Mouse (Mus musculus) ES-Bruce4 (cell line): ENCODE results near the gene Vmn1r177. TPM values are rescaled to one million over a fixed set of nuclear protein-coding genes. Genes with fewer than 3 reads are reported as not detected.
"Not testable (repeated sequence)": the region's sequence is repeated elsewhere in the genome, so short reads cannot be mapped to it uniquely, and the experiment has no call there.

Experiments
- H3K27ac ChIP-seq: 2 replicates; pipeline ENCODE4 v1.5.1; 2012; ENCODE audit warnings: low read length, inconsistent platforms; ENCODE audit not compliant: insufficient read depth
- H3K27me3 ChIP-seq: 2 replicates; pipeline ENCODE4 v1.6.1; 2012; ENCODE audit warnings: mild to moderate bottlenecking, low read length, inconsistent platforms; ENCODE audit not compliant: control insufficient read depth, poor library complexity, insufficient read depth, severe bottlenecking
- H3K36me3 ChIP-seq: 2 replicates; pipeline ENCODE4 v1.6.1; 2012; ENCODE audit warnings: inconsistent platforms, mild to moderate bottlenecking, low read length, moderate library complexity; ENCODE audit not compliant: control insufficient read depth, poor library complexity, insufficient read depth, severe bottlenecking
- H3K4me1 ChIP-seq: one replicate; pipeline ENCODE4 v1.8.1; 2011; ENCODE audit warnings: low read length; ENCODE audit not compliant: control insufficient read depth, insufficient read depth
- H3K4me3 ChIP-seq: 2 replicates; pipeline ENCODE4 v1.5.1; 2011; ENCODE audit warnings: low read depth, mild to moderate bottlenecking, low read length
- H3K9ac ChIP-seq: 2 replicates; pipeline ENCODE4 v1.6.1; 2012; ENCODE audit warnings: low read depth, mild to moderate bottlenecking, inconsistent platforms; ENCODE audit not compliant: poor library complexity, severe bottlenecking
- H3K9me3 ChIP-seq: replicated peaks from 2 replicates; pipeline ENCODE4 v1.6.1; 2012; ENCODE audit warnings: mild to moderate bottlenecking, low read length, inconsistent platforms; ENCODE audit not compliant: control insufficient read depth, poor library complexity, insufficient read depth, severe bottlenecking
- CTCF ChIP-seq: IDR thresholded peaks from one replicate; pipeline ENCODE4 v1.8.1; 2011; ENCODE audit warnings: low read depth, low read length
- EP300 ChIP-seq: IDR thresholded peaks from 2 replicates; pipeline ENCODE4 v1.6.1; 2011; ENCODE audit warnings: low read depth, low read length; ENCODE audit not compliant: insufficient read depth
- POLR2A ChIP-seq: IDR thresholded peaks from one replicate; pipeline ENCODE4 v1.8.1; 2011; ENCODE audit warnings: low read length; ENCODE audit not compliant: insufficient read depth
- polyA plus RNA-seq: library from polyadenylated mRNA; stranded (reverse); fragments of >200 nt; gene quantifications from 2 replicates; pipeline ENCODE4 v1.2.4, GENCODE M21; 2011; ENCODE audit warnings: low read depth; ENCODE audit not compliant: missing spikeins, insufficient read depth, insufficient read length

The Vmn1r177 gene
- not detected in 2 replicates for polyA plus RNA-seq

GRCm38 (mm10) chr7:23866349-23866748, at the start of gene Vmn1r177:
TSS of gene Vmn1r177 (minus strand) at chr7:23866449.
- not testable (repeated sequence) for H3K36me3 ChIP-seq, H3K4me1 ChIP-seq, H3K4me3 ChIP-seq

GRCm38 (mm10) chr7:23891709-23892108, 25.5 kb upstream of the Vmn1r177 start, which contains the start of gene Vmn1r178:
TSS of gene Vmn1r178 (plus strand) at chr7:23892009.
- Histone ChIP-seq H3K27me3 (no peaks in the 10 kb centered on the region), H3K27ac (no peak within 1 kb of the TSS), H3K4me1 (no peaks in the 10 kb centered on the region), H3K4me3 (no peak within 1 kb of the TSS), H3K9me3 (no peaks in the 10 kb centered on the region), H3K36me3 (no peaks in the 10 kb centered on the region), H3K9ac (no peak within 1 kb of the TSS)
- TF ChIP-seq POLR2A (no peak), CTCF (no peak), EP300 (no peak)

More at GRCm38 (mm10) chr7:23866349-23866748, at the start of gene Vmn1r177:
- H3K27ac ChIP-seq, H3K9ac ChIP-seq, H3K27me3 ChIP-seq, H3K9me3 ChIP-seq: not testable (repeated sequence)

- H3K27ac ChIP-seq, H3K9me3 ChIP-seq, H3K27me3 ChIP-seq, H3K36me3 ChIP-seq, H3K9ac ChIP-seq, H3K4me1 ChIP-seq, H3K4me3 ChIP-seq: not testable (repeated sequence)
Observed at GRCm38 (mm10) chr7:23876918-23877317, 10.7 kb upstream of the Vmn1r177 start.

GRCm38 (mm10) chr7:23837272-23837671, 29.0 kb downstream of the Vmn1r177 start, which contains the start of gene Vmn1r176:
TSS of gene Vmn1r176 (minus strand) at chr7:23837372.
- not testable (repeated sequence) for H3K27ac ChIP-seq, H3K4me1 ChIP-seq, H3K27me3 ChIP-seq, H3K9me3 ChIP-seq, H3K4me3 ChIP-seq, H3K36me3 ChIP-seq, H3K9ac ChIP-seq

Other genes starting within 250 kb of the Vmn1r177 start
- not detected in 2 replicates for gene Vmn1r171, start 235.7 kb downstream of the Vmn1r177 start, polyA plus RNA-seq
- gene Vmn1r172, start 208.1 kb downstream of the Vmn1r177 start, polyA plus RNA-seq = not detected in 2 replicates
- not detected in 2 replicates for gene Vmn1r173, start 165.7 kb downstream of the Vmn1r177 start, polyA plus RNA-seq
- gene Vmn1r174, start 114.2 kb downstream of the Vmn1r177 start, polyA plus RNA-seq = not detected in 2 replicates
- 0.23 TPM in 1 of 2 replicates, not detected in the other for gene Vmn1r175, start 55.8 kb downstream of the Vmn1r177 start, polyA plus RNA-seq
- gene Vmn1r176, start 29.1 kb downstream of the Vmn1r177 start, polyA plus RNA-seq = not detected in 2 replicates
- gene Vmn1r178, start 25.6 kb upstream of the Vmn1r177 start, polyA plus RNA-seq = not detected in 2 replicates
- gene Vmn1r179, start 60.5 kb upstream of the Vmn1r177 start, polyA plus RNA-seq = not detected in 2 replicates
- gene Vmn1r180, start 84.2 kb upstream of the Vmn1r177 start, polyA plus RNA-seq = not detected in 2 replicates
- 0.15 TPM in 1 of 2 replicates, not detected in the other for gene Vmn1r181, start 108.2 kb upstream of the Vmn1r177 start, polyA plus RNA-seq
- gene V1rd19, start 135.2 kb upstream of the Vmn1r177 start, polyA plus RNA-seq = not detected in 2 replicates
- gene Vmn1r183, start 186.8 kb upstream of the Vmn1r177 start, polyA plus RNA-seq = not detected in 2 replicates
- gene Zfp180, start 215.5 kb upstream of the Vmn1r177 start, polyA plus RNA-seq = 16.9 and 18.2 TPM in 2 replicates
- 1.3 and 1.4 TPM in 2 replicates for gene Zfp112, start 245.9 kb upstream of the Vmn1r177 start, polyA plus RNA-seq